Mouse (Mus musculus) liver, adult 2 months (tissue): ENCODE measurements around the gene Nrbp1. TPM values are rescaled to one million over a fixed set of nuclear protein-coding genes. Genes with fewer than 3 reads are reported as not detected.

Source experiments
- DNase-seq: peaks from one replicate; pipeline ENCODE4 v3.0.0-alpha.2; 2011; ENCODE audit warnings: low read depth, low spot score; ENCODE audit errors: extremely low read depth
- H3K27ac ChIP-seq: fragments of 200-500 bp; replicated peaks from 2 replicates; pipeline ENCODE4 v1.5.1; 2012; ENCODE audit warnings: low read depth, mild to moderate bottlenecking, control low read depth, inconsistent platforms, low read length; ENCODE audit not compliant: insufficient read depth
- H3K27me3 ChIP-seq: fragments of 200-500 bp; 2 replicates; pipeline ENCODE4 v1.6.1; 2012; ENCODE audit warnings: mild to moderate bottlenecking, moderate library complexity, low read length, inconsistent platforms; ENCODE audit not compliant: control insufficient read depth, insufficient read depth
- H3K36me3 ChIP-seq: fragments of 200-500 bp; 2 replicates; pipeline ENCODE4 v1.6.1; 2012; ENCODE audit warnings: low read length, inconsistent platforms; ENCODE audit not compliant: control insufficient read depth, insufficient read depth
- H3K4me1 ChIP-seq: fragments of 200-500 bp; 2 replicates; pipeline ENCODE4 v1.6.1; 2011; ENCODE audit warnings: low read length; ENCODE audit not compliant: control insufficient read depth, insufficient read depth
- H3K4me3 ChIP-seq: fragments of 200-500 bp; 2 replicates; pipeline ENCODE4 v1.5.1; 2011; ENCODE audit warnings: low read depth, mild to moderate bottlenecking, control low read depth, low read length, moderate library complexity; ENCODE audit not compliant: insufficient read depth
- H3K79me2 ChIP-seq: fragments of 200-500 bp; 2 replicates; pipeline ENCODE4 v1.6.1; 2012; ENCODE audit warnings: inconsistent platforms, mild to moderate bottlenecking, low read length, moderate library complexity; ENCODE audit not compliant: control insufficient read depth, insufficient read depth
- H3K9ac ChIP-seq: fragments of 200-500 bp; 2 replicates; pipeline ENCODE4 v1.6.1; 2012; ENCODE audit warnings: low read depth, mild to moderate bottlenecking, control low read depth, inconsistent platforms, low read length
- CTCF ChIP-seq: fragments of 200-500 bp; IDR thresholded peaks from 2 replicates; pipeline ENCODE4 v1.5.1; 2011; ENCODE audit warnings: low read depth, low read length, control low read depth
- POLR2A ChIP-seq: fragments of 200-500 bp; IDR thresholded peaks from 2 replicates; pipeline ENCODE4 v1.6.1; 2011; ENCODE audit warnings: low read length, control low read depth; ENCODE audit not compliant: insufficient read depth; ENCODE audit errors: extremely low read depth
- WGBS: fragments of 180-500 bp; shearing (Covaris S2); methylation state at CpG from one replicate; pipeline ENCODE4 v1.1.7; 2018; 5-methylcytosine and 5-hydroxymethylcytosine counted together
- polyA plus RNA-seq: library from polyadenylated mRNA; depleted of rRNA; stranded (reverse); fragments of >200 nt; gene quantifications from 2 replicates; pipeline ENCODE4 v1.2.3, GENCODE M21; 2012; rRNA removed
- total RNA-seq: library from RNA; depleted of rRNA; stranded (reverse); fragments of >200 nt; gene quantifications from 2 replicates; pipeline ENCODE4 v1.2.3, GENCODE M21; 2014; rRNA removed

Gene Nrbp1
- 43.8 and 51.5 TPM in 2 replicates for total RNA-seq
- polyA plus RNA-seq = 97.8 and 112 TPM in 2 replicates

GRCm38 (mm10) chr5:31240637-31241521 is at the start of gene Nrbp1, which contains the start of gene Gm9970:
Gene Nrbp1 (plus strand): TSS chr5:31240864.
Gene Gm9970 (minus strand): TSS chr5:31241232.
- H3K79me2 ChIP-seq = peaks cover 4% of the 10 kb centered on the region; the same call in 1 of the 2 replicates
- no peak for TF ChIP-seq CTCF
- peak; percentile 79 for TF ChIP-seq POLR2A
- WGBS = 1% methylated on average over 100 of the region's 103 CpGs

DNA sequence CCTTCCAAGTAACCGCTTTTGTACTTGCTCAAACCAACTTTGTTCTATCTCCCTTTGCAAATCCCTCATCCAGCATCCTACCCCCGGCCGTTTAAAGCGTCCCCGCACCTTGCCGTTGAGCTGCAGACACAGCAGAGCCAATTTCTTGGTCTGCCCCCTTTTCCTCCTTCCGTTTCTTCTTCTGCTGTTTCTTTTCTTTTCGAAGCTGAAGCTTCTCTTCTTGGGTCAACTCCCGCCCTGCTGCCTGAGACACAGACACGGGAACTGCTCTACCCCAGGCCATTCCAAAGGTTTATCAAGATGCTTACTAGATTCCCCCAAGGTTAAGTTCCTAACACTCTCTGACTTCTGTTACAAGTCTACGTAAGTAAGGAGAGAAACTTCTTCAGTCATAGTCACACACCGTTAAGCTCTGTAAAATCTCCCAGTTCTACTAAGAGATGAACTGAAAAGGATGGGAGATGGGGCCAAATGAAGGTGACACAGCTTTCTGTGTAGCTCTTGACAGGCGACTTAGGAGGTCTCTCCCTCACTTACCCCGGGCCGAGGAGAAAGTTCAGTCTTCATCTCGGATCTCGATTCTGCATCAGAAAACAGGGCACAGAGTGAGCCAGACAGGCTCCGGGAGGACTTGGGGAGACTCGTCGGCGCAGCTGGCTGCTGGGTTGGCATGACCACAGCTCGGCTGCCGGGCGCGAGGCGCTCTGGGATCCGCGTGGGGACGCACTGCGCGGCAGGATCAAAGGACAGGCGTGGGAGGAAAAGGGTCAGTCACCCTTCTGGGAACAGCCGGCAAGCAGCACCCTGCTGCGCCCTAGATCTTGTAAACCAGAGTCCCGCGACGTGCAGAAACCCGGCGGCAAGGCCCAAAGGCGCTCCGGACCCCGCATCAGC is 48.4 kb upstream of the Nrbp1 start:
- peak; percentile 83 for DNase-seq
- TF ChIP-seq POLR2A (no peak), CTCF (peak; percentile 41; the same call in 1 of the 2 replicates)
- H3K27ac ChIP-seq = peak overlapping the region; percentile 80
- peaks cover 5% of the 10 kb centered on the region for H3K4me1 ChIP-seq
- H3K9ac ChIP-seq = peak overlapping the region; percentile 80
- H3K4me3 ChIP-seq = peak overlapping the region; percentile 78
- 8% methylated on average over 42 of the region's 42 CpGs for WGBS
- no peaks in the 10 kb centered on the region for H3K27me3 ChIP-seq
- H3K36me3 ChIP-seq = peaks cover 37% of the 10 kb centered on the region
- H3K79me2 ChIP-seq = peaks cover 3% of the 10 kb centered on the region; the same call in 1 of the 2 replicates

More at GRCm38 (mm10) chr5:31240637-31241521, at the start of gene Nrbp1, which contains the start of gene Gm9970:
- peak within 1 kb of the TSS; percentile 99 for H3K4me3 ChIP-seq
- H3K9ac ChIP-seq = peak within 1 kb of the TSS; percentile 97
- no peaks in the 10 kb centered on the region for H3K27me3 ChIP-seq
- H3K36me3 ChIP-seq = peaks cover 20% of the 10 kb centered on the region
- H3K27ac ChIP-seq = peak within 1 kb of the TSS; percentile 95
- H3K4me1 ChIP-seq = peaks cover 4% of the 10 kb centered on the region
- peak; percentile 77 for DNase-seq

DNA sequence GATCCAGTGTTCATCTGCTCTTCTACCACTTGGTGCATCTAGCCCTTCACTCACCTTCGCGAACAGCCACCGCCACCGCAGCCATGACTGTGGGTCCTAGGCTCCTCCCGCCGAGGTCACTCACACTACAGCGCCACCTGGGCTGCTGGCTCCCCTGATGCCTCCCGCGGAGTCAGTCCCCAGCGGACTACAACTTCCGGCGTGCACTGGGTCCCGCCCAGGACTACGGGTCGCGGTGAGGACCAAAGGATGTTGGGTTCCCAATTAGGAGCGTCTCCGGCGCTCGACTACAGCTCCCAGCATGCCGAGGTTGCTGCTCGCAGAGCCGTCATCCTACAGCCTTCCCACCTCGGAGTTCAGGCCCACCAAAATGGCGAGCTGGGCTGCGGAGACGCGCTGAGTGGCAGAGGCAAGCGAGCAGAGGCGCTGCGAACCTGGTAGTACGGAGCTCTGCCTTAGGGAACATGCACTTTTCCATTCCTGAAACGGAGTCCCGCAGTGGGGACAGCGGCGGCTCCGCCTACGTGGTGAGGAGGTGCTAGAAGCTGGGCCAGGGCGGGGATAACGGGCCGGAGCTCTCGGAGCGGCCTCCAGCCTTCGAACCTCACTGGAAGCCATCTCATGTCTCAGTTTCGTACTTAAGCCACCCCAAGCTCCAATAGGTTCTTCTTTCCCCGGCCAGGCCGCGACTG is 47.6 kb upstream of the Nrbp1 start, which contains the start of the genes Snx17 and Eif2b4:
Gene Snx17 (plus strand): TSS at position 289 of the 692 bp plus-strand sequence.
Gene Eif2b4 (minus strand): TSS at position 492 of the 692 bp plus-strand sequence.
- Histone ChIP-seq H3K4me3 (peak within 1 kb of the TSS; percentile 78), H3K27me3 (no peaks in the 10 kb centered on the region), H3K36me3 (peaks cover 33% of the 10 kb centered on the region), H3K27ac (peak within 1 kb of the TSS; percentile 80), H3K4me1 (peaks cover 5% of the 10 kb centered on the region), H3K79me2 (peaks cover 3% of the 10 kb centered on the region; the same call in 1 of the 2 replicates), H3K9ac (peak within 1 kb of the TSS; percentile 80)
- DNase-seq = peak; percentile 96
- WGBS = under 1% methylated on average over 48 of the region's 48 CpGs
- TF ChIP-seq POLR2A = peak; percentile 41; the same call in 1 of the 2 replicates
- TF ChIP-seq CTCF = peak; percentile 51

GRCm38 (mm10) chr5:31193631-31194281 is 46.9 kb upstream of the Nrbp1 start:
- H3K4me3 ChIP-seq = peak overlapping the region; percentile 78
- TF ChIP-seq POLR2A (no peak), CTCF (no peak)
- WGBS = 5% methylated on average over 25 of the region's 25 CpGs
- H3K36me3 ChIP-seq = peaks cover 33% of the 10 kb centered on the region
- no peak for DNase-seq
- peaks cover 3% of the 10 kb centered on the region; the same call in 1 of the 2 replicates for H3K79me2 ChIP-seq
- peaks cover 5% of the 10 kb centered on the region for H3K4me1 ChIP-seq
- no peaks in the 10 kb centered on the region for H3K27me3 ChIP-seq
- H3K9ac ChIP-seq = peak overlapping the region; percentile 78
- H3K27ac ChIP-seq = peak overlapping the region; percentile 70
